Mouse (Mus musculus) heart, postnatal 25 days (tissue): ENCODE results near the gene S100a13. TPM values are rescaled to one million over a fixed set of nuclear protein-coding genes. Genes with fewer than 3 reads are reported as not detected.
A peak's percentile ranks its signal among the peaks of the same experiment; 100 is the strongest.

ENCODE experiments used
- DNase-seq: peaks from one replicate; pipeline ENCODE4 v3.0.0; 2022; ENCODE audit warnings: low spot score
- intact Hi-C: fragments of 180-260 bp; cut with DNase I; formaldehyde crosslinking; loops from one replicate; pipeline ENCODE4 v1.15.1; 2025
- total RNA-seq, 2 experiments: library from RNA; stranded (reverse); gene quantifications; 2 replicates each; pipeline ENCODE4 v1.2.3; 2021

Gene S100a13
- total RNA-seq, 2 experiments from 2014 or later = 27.1 to 29.7 TPM

DNA sequence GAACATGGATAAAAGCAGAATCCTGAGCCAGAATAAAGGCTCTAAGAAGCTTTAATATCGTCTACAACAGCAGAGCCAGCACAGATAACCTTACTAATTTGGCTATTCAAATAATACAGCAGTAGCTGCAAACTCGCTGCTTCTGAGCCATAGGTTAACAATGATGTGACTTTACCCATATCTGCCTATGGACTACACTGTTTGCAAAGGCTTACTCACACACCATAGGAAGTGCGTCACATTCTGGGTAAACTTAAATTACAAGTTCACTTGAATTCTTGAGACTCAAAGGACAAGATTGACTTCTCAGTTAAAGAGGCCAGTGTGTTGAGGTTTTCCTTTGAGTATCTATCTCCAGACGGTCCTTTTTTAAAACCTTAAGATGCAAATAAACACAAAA is 10.8 kb upstream of the S100a13 start:
- intact Hi-C loops = no loop called here
- no peak for DNase-seq

DNA sequence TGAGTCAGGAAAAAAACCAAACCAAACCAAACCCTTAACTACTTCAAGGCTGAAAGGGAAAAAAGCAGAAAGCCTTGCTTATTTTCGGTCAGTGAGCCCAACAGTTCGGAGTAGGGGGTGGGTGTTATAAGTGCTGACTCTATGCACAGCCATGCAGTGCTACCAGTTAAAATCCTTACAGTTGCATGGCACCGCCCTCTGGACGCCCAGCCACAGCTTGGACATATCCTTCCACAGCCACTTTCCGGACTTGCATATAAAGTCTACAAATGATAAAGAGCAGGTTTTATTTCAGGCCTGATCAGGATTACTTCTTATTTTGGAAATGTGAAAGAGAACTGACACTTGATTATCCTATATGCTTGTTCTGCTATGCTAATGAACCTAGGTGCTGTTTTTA is 9.0 kb upstream of the S100a13 start:
- intact Hi-C loops = no loop called here

DNA sequence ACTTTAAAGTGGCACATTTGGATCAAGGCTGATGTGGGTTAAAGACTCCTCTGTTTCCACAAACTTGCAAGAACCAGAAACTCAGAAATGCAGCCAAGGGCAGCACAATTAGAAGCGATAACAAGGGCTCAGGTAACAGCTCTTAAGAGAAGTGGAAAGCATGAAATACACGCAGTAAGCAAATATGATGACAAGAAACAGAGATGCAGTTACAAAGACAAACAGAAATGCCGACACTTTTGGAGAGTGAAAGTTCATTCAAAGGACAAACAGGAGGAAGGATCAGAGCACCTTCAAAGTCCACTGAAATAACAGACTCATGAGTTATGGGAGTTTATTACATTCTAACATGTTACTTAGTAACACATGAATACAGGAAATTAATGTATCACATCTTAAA is 7.9 kb upstream of the S100a13 start:
- intact Hi-C loops = no loop called here
- DNase-seq = no peak

More for the DNA sequence above, 9.0 kb upstream of the S100a13 start:
- no peak for DNase-seq

DNA sequence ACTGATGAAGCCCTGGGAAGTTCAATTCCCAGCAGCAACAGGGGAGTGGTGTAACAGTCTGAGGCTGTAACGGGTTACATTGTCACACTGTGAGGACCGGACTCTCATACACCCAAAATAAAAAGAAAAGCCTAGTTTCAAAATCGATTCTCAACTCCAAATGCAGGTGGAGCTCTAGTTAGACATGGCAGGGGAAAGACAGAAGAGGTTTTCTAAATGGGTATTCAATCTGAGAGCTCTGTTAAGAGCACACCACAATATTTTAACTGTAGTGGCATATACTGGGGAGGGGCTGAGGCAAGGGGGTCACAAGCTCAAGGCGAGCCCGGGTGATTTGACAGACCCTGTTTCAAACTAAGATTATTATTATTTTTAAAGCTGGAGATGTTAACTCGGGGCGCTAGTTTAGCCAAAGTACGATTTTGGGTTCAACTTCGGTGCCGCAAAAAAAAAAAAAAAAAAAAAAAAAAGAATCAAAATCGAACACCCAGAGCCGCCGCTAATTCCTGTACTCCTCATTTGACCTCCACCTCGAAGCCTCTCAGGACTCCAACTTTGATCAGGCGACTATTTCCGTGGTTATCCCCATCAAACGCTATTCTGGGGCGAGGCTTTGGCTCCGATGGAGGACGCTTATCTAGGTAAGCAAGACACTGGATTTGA is 5.8 kb upstream of the S100a13 start:
- DNase-seq = no peak
- intact Hi-C loops = no loop called here

DNA sequence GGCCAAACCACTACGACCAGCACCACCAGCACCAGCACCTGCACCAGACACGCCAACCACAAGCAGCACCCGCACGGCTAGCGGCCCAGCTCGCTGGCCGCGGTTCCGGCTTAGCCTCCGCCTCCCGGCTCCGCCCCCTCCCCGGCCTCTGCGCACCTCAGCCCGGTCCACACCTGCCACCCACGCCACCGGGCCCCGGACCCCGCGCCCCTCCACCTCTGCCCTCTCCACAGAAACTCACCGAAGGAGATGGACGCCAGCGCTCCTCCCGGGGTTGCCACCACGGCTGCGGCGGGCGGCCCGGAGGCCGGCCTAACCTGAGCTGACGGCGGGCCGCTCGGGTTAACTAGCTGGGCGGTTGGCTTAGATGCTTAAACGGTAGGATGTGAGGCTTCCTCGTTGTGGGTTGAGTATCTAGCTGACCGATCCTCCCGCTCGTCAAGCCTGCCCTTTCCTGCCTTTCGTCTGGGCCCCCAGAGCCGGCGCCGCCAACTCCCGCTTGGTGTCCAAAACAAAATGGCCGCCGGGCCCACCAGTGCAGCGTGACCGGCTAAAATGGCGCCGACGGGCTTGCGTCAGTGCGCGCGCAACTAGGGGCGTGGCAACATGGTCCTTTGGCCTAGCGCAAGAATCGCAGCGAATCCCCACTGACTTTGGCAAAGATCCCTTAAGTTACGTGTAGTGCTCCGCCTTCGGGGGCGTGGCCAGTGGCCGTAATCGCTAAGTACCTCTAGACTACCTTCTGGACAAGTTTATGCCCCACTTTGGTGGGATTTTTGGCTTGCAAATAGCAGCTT is 5.1 kb upstream of the S100a13 start, which contains the start of gene Chtop:
Gene Chtop, minus strand, starts transcription at position 549 of the 797 bp plus-strand sequence.
- peak; percentile 97 for DNase-seq
- intact Hi-C loops = no loop called here

DNA sequence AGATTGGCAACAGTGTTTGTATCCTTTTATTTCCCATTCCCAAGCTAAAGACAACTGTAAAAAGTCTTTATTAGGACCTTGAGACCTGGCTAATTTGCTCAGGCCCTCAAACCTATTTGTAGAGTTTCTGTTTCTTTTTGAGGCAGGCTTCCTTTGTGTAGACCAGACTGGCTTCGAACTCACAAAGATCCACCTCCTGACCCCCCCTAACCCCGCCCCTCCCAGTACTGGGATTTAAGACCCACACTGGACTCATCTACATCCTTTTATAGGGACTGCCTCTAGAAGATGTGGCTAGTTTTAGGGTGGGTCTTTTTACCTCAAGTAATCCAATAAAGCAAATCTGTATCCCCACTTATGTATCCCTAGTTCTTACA is 4.5 kb upstream of the S100a13 start:
- DNase-seq = no peak
- intact Hi-C loops = loop anchor here (5.0 kb wide), 1 partner anchor 103 kb away; the partner anchor contains the start of gene S100a6

DNA sequence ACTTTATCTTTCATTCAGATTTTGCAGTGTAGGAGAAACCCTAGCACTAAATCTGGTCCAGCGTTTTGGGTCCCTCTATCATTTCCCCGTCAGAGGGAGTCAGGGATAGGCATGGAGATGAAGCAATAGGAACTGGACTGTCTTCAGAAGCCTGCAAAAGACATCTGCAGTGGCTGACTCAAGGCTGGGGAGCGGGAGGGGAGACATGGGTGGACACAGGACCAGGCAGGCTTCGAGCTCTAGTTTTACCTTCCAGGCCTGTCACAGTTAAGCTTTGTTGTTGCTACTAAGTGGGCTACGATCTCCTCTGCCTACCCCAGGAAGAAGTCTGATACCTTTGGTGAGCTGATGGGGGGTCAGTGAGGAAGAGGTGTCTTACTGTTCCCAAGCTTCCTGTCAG is 2.0 kb upstream of the S100a13 start:
- intact Hi-C loops = loop anchor here (5.0 kb wide), 1 partner anchor 100 kb away; the partner anchor contains the start of gene S100a6
- DNase-seq = no peak

DNA sequence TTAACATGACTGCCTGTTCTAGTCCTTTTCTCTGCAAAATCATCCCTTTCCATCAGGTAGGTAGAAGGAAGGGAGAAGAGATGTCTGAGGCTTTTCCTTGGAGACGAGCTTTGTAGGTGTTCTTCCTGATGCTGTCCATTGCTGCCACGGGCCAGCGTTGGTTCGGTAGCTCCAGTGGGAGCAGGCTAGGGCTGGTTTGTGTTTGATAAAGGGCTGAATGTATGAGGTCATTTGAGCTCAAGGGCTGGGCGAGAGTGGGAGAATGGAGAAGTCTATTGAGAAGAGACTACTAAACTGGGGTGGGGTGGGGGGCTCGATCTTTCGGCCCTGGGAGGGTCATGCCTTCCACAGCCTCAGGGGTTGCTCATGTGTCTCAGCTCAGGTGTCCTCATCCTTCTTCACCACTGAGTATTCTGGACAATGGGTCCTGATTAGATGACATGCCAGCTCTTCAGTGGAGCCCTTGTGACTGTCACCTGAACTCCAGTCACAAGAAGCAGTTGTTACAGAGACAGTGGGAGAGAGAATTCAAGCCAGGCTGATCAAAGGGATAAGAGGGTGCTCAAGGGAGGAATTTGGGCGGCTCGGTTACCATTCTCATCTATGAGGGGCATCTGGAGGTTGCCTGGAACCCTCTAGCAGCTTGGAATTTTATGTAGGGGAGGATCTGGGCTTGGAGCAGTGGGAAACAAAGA is 1.1 kb upstream of the S100a13 start:
- intact Hi-C loops = loop anchor here (5.0 kb wide), 1 partner anchor 99 kb away; the partner anchor contains the start of gene S100a6
- no peak for DNase-seq

DNA sequence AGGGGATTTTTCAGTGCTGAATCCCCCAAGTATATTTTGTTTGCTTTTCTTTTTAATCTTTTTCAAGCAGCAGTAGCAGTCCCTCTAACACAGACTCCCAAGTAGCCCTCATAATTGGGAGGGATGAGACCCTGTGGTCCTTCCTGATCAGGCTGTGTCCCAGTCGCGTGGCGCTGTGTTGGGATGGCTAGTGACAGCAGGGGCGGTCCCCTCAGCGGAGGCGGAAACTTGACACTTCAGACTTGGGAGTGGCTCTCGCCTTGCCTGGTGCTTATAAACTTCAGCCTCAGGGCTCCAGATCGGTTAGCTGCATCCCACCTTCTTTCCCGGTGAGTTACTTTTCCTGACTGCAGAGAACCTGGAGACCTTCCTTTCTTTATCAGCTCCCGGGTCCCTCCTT is 456 bp downstream of the S100a13 start:
- intact Hi-C loops = loop anchor here (5.0 kb wide), 1 partner anchor 98 kb away; the partner anchor contains the start of gene S100a6
- peak; percentile 70 for DNase-seq

DNA sequence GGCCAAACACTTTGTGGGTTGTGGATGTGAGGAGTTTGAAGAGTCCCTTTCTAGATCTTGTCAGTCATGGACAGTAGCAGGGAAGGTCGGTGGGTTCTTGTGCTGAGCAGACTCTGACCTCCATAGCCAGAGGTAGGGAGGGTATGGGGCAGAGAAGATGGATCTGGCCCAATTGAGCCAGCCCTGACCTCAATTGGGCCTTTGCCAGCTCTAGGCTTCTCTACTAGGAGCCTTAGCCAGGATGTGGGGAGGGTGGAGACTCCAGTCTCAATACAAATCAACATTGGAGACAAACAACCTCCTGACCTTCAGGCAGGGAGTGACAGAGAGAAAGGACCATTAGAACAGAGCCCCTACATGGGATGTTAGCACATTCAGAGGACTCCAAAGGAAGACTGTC is 1.0 kb downstream of the S100a13 start:
- no peak for DNase-seq
- intact Hi-C loops = no loop called here

DNA sequence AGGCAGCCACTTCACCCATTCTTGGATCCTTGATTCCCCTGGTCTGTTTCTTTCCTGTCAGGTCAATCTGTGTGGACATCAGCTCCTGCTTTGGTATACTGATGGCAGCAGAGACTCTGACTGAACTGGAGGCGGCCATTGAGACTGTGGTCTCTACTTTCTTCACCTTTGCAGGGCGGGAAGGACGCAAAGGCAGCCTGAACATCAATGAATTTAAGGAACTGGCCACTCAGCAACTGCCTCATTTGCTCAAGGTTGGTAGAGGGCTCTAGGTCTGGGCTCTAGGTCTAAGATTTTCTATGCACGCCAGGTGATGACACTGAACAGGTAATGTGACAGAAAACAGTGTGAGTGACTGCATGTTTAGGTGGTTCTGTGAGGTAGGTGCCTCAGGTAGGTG is 1.6 kb downstream of the S100a13 start:
- no peak for DNase-seq
- intact Hi-C loops = no loop called here

DNA sequence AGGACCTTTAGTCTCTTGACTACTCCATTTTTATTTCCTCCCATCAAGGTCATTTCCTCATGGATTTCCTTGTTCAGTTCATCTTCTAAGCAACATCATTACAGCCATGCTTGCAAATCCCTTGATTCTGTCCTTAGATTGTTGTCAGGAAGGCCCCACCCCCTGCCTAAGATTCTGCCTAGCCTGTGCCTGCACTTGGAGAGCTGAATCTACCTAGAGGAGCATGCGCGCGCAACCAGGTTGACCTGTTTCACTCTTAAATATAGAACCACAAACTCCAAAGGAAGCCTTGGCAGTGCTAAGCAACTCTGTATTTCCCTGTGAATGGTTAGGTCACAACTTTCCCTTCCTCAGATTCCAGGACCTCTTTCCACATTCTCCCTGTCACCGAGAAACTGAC is 3.5 kb downstream of the S100a13 start:
- intact Hi-C loops = no loop called here
- DNase-seq = no peak

DNA sequence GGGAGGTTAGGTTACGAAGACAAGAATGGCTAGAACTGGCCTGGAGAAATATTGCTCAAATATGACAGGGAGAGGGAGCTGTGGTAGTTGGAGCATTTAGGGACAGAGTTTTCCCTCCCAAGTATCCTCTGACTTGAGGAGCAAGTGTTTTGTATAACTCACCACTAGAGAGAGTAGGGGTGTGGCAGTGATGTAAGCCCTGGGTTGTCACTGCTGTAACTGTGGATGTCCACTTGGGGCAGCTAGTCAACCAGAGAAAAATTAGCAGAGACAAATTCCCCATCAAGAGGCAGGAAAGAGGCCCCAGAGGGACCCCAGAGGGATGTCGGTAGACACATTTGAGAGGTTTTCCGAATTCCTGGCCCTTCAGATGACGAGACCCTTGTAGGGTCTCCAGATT is 11.2 kb downstream of the S100a13 start:
- intact Hi-C loops = loop anchor here (1.0 to 2.0 kb wide), 3 partner anchors 59 to 128 kb away; no protein-coding TSS in a partner anchor
- DNase-seq = peak; percentile 54

DNA sequence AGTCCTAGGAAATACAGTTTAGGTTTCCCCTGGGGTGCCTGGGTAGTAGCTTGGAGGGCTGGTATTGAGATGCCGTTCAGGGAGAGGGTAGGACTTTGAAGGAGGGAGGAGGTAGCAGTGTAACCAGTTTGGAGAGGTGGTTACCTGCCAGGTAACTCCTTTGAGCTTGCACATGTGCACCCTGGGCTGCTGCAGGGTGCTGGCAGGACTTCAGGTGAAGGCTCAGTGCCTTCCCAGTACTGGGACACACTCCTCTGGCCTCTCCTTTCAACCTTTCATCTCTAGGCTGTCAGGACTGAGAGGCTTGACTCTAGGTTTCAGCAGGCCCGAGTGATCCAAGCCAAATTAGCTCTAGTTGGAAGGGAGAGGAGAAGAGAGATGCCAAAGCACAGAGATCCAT is 11.8 kb downstream of the S100a13 start:
- intact Hi-C loops = no loop called here
- DNase-seq = no peak

DNA sequence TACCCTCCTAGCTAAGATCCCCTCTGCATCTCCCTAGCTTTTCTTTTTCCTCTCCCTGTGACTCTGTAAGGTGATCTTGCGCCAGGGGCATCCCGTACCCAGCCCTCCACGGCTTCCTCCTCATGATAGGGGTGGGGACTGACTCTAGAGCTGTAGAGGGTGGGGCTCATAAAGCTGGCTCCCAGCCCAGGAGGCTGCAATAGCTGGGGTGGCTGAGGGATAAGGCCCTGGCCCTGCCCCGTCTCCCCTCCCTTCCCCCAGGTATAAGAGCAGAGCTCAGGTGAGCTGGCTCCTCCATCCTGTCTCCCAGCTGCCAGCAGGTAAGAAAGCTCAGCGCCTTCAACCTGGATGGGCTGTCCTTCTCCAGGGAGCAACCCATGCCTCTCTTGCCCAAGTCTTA is 12.3 kb downstream of the S100a13 start, which contains the start of gene S100a14:
Gene S100a14, plus strand, starts transcription at position 277 of the 400 bp plus-strand sequence.
- DNase-seq = no peak
- intact Hi-C loops = no loop called here

DNA sequence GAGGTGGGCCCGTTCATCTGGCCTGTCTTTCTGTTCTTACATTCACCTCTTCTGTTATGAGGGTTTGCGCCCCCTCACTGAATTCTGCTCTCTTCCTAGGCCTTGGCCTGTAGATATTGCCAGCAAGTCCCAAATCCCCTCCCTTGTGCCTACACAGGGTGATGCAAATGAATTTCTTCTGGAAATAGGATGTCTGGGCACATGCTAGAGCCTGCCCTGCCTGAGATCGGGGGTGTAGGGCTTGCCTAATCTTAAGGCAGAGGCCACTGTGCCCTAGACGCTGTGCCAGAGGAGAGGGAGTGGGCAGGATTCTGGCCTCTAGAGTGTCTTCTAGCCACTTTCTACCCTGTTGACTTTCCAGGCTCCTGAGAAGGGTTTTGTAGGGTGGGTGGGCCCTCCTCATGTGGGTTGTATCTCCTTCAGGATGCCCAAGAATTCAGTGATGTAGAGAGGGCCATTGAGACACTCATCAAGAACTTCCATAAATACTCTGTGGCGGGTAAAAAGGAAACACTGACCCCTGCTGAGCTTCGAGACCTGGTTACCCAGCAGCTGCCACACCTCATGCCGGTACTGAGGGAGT is 13.1 kb downstream of the S100a13 start:
- no peak for DNase-seq
- intact Hi-C loops = no loop called here

DNA sequence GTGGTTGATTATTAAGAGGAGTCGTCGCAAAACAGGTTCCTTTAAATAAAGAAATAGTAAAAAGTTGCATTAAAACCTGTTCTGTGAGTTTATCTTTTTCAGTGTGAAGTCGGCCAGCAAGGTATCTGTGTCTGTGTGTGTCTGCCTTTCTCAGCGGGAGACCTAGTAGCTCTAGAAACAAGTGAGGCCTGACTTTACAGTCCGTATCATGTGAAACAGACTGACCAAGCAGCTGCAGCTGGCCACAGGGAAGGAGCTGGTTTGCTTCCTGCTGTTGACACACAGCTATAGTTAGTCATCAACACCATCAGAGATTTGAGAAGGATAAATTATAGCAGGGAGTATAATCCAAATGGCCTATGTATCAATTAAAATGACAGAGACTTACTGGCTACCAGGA is 17.5 kb downstream of the S100a13 start:
- intact Hi-C loops = no loop called here
- no peak for DNase-seq

DNA sequence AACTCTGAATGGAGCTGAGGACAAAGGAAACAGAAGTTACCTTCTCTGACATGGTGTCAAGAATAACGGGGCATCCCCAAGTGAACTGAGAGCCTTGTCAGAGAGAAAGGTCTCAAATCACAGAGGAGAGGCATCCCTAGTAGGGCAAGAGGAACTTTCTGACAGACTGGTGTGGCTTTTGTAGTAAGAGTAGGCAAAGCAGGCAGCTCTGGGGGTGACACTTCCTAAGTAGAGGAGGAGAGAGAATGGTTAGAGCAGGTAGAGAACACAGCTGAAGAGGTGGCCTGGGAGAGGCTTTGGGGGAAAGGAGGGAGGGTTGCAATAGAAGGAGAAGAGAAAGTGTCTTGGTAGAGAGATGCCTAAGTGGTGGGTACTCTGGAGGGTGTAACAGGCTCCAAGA is 21.2 kb downstream of the S100a13 start:
- intact Hi-C loops = no loop called here
- no peak for DNase-seq

DNA sequence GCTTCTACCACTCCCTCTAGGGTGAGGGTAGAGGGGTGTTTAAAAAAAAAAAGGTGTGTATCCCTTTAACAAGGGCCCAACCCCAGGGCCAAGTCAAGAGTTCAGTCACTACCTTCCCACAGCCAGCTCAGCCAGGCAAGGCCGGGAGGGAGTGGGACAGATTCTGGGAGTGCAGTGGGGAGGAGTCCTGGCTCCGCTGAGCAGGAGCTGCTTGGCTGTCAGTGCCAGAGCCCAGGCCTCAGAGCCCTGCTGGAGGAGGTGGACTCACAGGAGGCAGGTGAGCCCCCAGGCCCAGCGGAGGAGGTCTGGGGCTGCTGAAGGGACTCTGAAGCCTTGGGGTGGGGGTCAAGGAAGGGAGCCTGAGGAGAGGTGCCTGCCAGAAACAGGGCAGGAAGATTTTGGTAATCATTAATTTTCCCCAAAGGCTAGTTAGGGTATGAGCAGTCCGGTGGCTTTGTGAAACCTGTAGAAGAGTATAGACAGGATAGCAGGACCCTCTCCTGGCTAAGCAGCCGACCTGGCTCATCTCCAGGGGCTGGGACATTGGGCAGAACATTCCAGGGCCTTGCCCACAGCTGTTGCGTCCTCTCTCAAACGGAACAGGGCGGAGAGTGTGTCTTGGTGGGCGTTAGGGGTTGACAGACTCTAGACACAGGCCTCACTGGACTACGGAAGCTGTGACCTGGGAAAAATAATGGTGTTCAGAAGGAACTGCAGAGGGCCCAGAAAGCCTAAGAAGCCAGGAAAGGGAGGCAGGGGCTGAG is 23.1 kb downstream of the S100a13 start, which contains the start of gene S100a16:
Gene S100a16, plus strand, starts transcription at position 114 of the 764 bp plus-strand sequence.
- DNase-seq = peak; percentile 79
- intact Hi-C loops = no loop called here
